Mouse (Mus musculus): ENCODE measurements around the gene Arvcf. TPM values are rescaled to one million over a fixed set of nuclear protein-coding genes. Genes with fewer than 3 reads are reported as not detected.

Arvcf gene
- polyA plus RNA-seq, 1 experiment from 2014 or later: 81.3 TPM

DNA sequence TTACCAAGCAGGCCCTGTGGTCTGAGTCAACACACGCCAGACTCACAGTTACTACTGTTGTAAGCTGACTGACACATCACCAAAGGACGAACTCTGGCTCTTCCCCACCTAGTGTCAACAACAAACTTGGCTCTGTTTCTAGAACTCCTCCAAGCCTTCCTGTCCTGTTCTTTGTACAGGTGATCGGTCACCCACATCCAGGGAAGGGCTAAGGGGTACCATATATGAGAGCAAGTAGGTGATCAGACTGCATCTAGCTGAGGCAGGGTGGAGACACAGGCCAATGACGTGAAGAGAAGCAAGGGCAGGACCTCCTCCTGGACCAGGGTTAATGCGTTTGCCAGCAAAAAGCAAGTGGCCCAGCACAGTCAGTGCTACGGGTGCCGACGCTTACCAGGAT, 6.4 kb upstream of the Arvcf start:
- no peak for ATAC-seq (ENCODE audit: low FRiP score, low read depth)
- Histone ChIP-seq H3K4me2 (no peak overlapping the region), H3K4me1 (replicated peaks) (peaks cover 30% of the 10 kb centered on the region), H3K9ac (no peak overlapping the region), H3K27ac (replicated peaks) (no peak overlapping the region), H3K36me3 (peaks cover 4% of the 10 kb centered on the region; the same call in 1 of the 2 replicates), H3K27me3 (no peaks in the 10 kb centered on the region), H3K9me3 (no peaks in the 10 kb centered on the region), H3K4me3 (no peak overlapping the region)
- WGBS: 91% methylated on average over 8 of the region's 8 CpGs

DNA sequence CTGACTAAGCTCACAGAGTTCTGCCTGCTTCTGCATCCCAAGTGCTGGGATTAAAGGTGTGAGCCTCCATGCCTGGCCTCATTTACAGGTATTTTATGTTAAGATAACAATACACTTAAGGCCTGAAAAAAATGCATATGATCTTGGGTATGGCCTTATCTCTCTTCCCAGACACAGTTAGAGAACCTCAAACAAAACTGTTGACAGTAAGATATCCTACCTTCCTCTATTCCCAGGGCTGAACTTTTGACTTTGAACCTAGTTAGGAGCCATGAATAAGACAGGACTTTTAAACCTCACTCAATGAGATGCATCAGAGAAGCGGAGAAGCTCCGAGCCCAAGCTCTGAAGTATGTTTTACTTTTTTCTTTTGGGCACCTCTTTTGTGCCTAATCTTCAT, 5.9 kb upstream of the Arvcf start:
- Histone ChIP-seq H3K27ac (replicated peaks) (no peak overlapping the region), H3K4me2 (peak overlapping the region; percentile 67; the same call in 1 of the 2 replicates), H3K36me3 (peaks cover 4% of the 10 kb centered on the region; the same call in 1 of the 2 replicates), H3K27me3 (no peaks in the 10 kb centered on the region), H3K9me3 (no peaks in the 10 kb centered on the region), H3K9ac (0 out of 2 replicates have a peak overlapping the region, but pooled peaks have one; percentile 44), H3K4me3 (no peak overlapping the region), H3K4me1 (replicated peaks) (peaks cover 33% of the 10 kb centered on the region)
- 97% methylated on average over 2 of the region's 2 CpGs for WGBS
- no peak for ATAC-seq (ENCODE audit: low FRiP score, low read depth)

DNA sequence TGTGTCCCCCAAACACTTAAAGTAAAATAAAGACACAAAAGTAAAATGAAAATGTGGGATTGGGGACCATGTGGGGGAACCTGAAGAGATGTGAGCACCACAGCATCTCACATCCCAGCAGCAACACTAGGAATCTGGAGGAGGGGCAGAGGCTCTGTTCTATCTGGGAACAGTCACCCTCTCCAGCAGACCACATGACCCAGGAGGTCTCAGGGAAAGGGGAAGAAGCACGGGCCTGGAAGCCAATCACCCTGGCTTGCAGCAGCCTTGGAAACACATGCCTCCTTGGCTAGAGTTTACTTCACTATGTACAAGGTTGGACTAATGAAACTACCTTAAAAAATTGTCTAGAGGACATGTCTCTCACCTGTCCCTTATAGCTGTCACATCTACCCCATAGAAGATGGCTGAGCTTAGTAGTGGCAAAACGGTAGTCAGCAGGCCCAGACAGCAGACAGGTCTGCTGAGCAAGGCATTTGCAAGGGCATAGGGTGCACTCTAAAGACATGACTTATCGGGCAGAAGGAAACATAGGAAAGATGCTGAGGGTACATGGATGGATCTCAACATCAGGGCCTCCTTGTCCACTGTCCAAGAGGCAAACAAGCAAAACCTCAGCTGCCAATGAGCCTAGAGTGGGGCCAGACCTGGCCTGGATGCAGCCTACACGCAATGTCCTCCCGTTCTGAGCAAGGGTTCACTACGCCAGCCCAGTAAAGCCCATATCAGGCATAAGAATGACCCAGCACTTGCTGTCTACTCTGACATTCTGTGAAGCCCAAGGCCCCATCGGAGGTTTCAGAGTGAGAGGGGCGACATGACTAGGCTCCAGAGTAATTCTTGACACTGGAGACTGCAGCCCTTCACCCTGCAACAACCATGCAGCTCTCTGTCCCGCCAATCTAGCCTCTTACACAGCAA, 5.1 kb upstream of the Arvcf start:
- H3K27ac ChIP-seq (replicated peaks): peak overlapping the region; percentile 40
- ATAC-seq (ENCODE audit: low FRiP score, low read depth): no peak
- H3K27me3 ChIP-seq: no peaks in the 10 kb centered on the region
- H3K4me2 ChIP-seq: peak overlapping the region; percentile 67
- H3K36me3 ChIP-seq: peaks cover 4% of the 10 kb centered on the region; the same call in 1 of the 2 replicates
- peak overlapping the region; percentile 44 for H3K9ac ChIP-seq
- no peaks in the 10 kb centered on the region for H3K9me3 ChIP-seq
- whole genome bisulfite sequencing: 40% methylated on average over 9 of the region's 9 CpGs
- peaks cover 41% of the 10 kb centered on the region for H3K4me1 ChIP-seq (replicated peaks)
- H3K4me3 ChIP-seq: peak overlapping the region; percentile 50

DNA sequence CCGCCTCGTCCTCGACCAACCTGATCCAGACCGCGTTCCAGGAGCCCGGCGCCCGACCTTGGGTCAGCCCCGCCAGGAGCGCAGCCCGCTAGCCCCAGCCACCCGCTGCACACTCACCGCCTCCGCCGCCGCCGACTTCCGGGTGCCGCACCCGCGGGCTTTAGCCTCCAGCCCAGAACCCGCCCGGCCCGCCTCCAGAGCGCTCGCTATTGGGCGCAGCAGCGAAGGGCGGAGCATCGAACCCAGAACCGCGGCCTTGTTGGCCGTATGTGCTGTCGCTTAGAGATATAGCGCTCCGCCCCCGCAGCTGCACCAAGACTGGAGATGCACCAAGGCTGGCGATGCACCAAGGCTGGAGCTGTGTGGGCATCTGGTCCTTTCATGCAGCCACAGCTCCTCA, 4.2 kb upstream of the Arvcf start:
- Histone ChIP-seq H3K4me3 (peak overlapping the region; percentile 50), H3K36me3 (no peaks in the 10 kb centered on the region), H3K27ac (replicated peaks) (peak overlapping the region; percentile 68), H3K4me2 (peak overlapping the region; percentile 67), H3K4me1 (replicated peaks) (peaks cover 41% of the 10 kb centered on the region), H3K27me3 (no peaks in the 10 kb centered on the region), H3K9ac (peak overlapping the region; percentile 44), H3K9me3 (no peaks in the 10 kb centered on the region)
- 0% methylated on average over 37 of the region's 38 CpGs for WGBS
- ATAC-seq (ENCODE audit: low FRiP score, low read depth): peak; percentile 93

DNA sequence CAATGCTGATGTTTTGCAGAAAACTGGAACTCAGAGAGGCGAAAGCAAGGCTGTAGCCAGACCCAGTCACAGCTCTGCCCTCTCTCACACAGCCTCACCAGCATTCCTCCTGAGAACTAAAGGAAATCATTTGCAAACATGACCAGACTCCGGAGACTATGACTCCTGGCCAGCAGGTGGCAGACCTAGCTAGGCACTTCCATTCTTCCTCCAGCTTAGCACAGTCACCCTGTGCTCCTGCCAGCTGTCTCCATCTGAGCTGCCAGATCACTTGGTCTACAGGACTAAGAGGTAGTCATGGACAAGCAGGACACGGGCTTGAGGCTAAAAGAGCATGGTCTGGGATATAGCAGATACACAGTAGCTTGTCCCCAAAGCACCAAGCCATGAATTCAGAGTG, 2.7 kb upstream of the Arvcf start:
- no peak overlapping the region for H3K4me3 ChIP-seq
- 0 out of 2 replicates have a peak overlapping the region, but pooled peaks have one; percentile 32 for H3K27ac ChIP-seq (replicated peaks)
- H3K36me3 ChIP-seq: no peaks in the 10 kb centered on the region
- WGBS: 4% methylated on average over 3 of the region's 3 CpGs
- no peaks in the 10 kb centered on the region for H3K27me3 ChIP-seq
- no peak overlapping the region for H3K4me2 ChIP-seq
- H3K9me3 ChIP-seq: no peaks in the 10 kb centered on the region
- H3K9ac ChIP-seq: no peak overlapping the region
- peaks cover 53% of the 10 kb centered on the region for H3K4me1 ChIP-seq (replicated peaks)
- no peak; the same call in 1 of the 2 replicates for ATAC-seq (ENCODE audit: low FRiP score, low read depth)

DNA sequence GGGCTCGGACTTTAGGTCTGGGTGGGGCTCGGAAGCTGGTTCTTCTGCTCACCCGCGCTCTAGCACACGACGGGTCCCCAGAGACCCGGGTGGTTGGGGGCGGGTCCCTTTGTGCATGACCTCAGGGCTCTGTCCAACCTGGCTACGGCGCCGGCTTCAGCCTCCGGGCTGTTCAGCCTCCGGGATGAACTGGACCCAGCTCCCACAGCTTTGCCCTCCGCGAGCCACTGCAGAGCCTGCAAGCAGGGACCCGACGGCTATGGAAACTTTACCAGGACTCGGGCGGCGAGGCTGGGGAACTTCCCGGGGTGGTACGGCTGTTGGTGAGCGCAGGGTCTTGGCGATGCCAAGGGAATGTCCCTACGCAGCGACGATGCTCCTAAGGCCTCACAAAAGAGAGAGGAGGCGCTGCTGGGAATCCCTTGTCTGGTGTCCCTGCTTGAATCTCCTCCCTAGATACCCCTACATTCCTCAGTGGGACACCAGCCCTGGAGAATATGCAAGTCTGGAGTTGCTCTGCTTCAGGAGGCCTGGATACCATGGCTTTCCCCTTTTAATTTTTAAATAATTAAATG, 706 bp downstream of the Arvcf start:
- under 1% methylated on average over 28 of the region's 28 CpGs for WGBS
- peak overlapping the region; percentile 77 for H3K4me2 ChIP-seq
- peak overlapping the region; percentile 66 for H3K27ac ChIP-seq (replicated peaks)
- H3K9ac ChIP-seq: peak overlapping the region; percentile 84
- no peaks in the 10 kb centered on the region for H3K27me3 ChIP-seq
- H3K4me1 ChIP-seq (replicated peaks): peaks cover 47% of the 10 kb centered on the region
- no peaks in the 10 kb centered on the region for H3K36me3 ChIP-seq
- ATAC-seq (ENCODE audit: low FRiP score, low read depth): peak; percentile 1
- no peaks in the 10 kb centered on the region for H3K9me3 ChIP-seq
- peak overlapping the region; percentile 85 for H3K4me3 ChIP-seq

DNA sequence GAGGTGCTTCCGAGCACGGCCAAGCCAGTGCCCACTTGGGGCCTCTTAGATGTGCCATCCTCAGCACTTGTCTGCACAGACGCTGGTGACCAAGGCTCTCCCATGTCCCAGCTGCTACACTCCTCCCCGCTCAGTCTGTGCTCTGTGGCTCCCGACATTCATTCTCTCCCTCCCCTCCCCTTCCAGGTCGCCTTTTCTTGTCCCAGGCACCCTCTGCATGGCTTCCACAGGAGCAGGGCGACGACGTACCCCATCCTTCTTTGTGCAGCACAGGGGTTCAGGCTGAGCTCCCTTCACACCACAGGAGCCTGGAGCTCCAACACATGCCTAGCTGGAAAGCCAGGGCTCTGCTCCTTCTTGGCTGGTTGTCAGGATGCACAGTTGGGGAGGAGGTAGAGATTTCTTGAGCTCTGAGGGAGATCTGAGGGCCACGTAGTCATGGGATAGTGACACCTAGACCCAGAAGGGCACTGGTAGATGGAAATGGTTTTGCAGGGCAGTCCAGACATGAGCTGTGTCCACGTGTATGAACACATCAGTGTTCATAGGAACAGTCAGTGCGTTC, 1.9 kb downstream of the Arvcf start:
- WGBS: 63% methylated on average over 12 of the region's 12 CpGs
- Histone ChIP-seq H3K27ac (replicated peaks) (no peak overlapping the region), H3K27me3 (no peaks in the 10 kb centered on the region), H3K36me3 (no peaks in the 10 kb centered on the region), H3K4me2 (peak overlapping the region; percentile 77), H3K4me1 (replicated peaks) (peaks cover 39% of the 10 kb centered on the region), H3K9me3 (no peaks in the 10 kb centered on the region), H3K4me3 (peak overlapping the region; percentile 85), H3K9ac (no peak overlapping the region)
- no peak for ATAC-seq (ENCODE audit: low FRiP score, low read depth)

DNA sequence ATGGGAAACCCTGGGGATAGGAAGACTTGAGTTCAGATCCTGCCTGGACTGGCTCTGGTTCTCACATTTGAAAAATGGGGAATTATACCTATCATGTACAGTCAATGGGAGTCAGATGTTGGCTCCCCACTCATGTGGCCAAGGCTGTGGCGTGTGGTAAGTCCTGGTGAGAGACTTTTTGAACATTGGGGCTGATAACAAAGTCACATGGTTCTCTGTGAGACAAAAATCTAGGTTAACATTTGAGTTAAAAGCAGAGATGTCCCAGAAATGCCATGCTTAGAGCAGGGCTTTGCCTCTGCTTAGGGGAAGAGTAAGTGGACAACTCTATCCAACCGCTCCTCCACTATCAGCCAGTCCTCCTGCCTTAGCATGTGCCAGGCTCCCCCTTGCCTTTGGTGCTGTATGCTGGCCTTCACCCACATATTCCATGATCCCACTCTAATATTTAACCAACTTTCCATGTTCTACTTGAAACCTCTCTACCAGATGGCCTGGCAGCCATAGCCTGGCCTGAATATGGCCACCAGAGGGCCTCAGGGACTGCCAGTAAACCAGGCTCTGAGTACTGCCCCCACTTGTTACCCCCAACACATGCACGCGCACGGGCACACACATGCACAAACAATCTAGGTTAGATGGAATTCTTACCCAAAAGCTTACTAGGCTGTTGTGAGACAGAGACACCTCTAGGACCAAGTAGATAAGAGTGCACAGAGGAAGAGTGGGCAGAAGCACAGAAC, 3.5 kb downstream of the Arvcf start:
- Histone ChIP-seq H3K4me3 (no peak overlapping the region), H3K27ac (replicated peaks) (no peak overlapping the region), H3K4me1 (replicated peaks) (peaks cover 35% of the 10 kb centered on the region), H3K9ac (no peak overlapping the region), H3K36me3 (no peaks in the 10 kb centered on the region), H3K9me3 (no peaks in the 10 kb centered on the region), H3K27me3 (no peaks in the 10 kb centered on the region), H3K4me2 (no peak overlapping the region)
- WGBS: 52% methylated on average over 5 of the region's 5 CpGs
- ATAC-seq (ENCODE audit: low FRiP score, low read depth): no peak

DNA sequence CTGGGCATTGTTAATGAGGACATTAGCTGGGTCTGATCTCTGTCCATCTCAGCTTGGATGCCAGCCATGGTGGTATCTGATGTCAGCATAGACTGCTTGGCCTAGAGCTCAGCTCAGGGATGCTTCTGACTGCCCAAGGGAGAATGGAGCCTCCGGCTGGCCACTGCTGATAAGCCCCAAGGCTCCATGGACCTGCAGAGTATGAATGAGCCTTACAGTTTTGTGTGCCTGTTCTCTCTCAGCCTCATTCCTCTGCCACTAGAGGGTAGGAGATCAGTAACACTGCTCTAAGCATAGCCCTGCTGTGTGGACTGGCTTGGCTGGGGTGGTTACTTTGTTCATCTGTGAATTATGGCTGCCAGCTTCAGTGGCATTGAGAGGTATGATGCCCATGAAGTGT, 5.1 kb downstream of the Arvcf start:
- Histone ChIP-seq H3K36me3 (no peaks in the 10 kb centered on the region), H3K9ac (no peak overlapping the region), H3K4me2 (no peak overlapping the region), H3K27me3 (no peaks in the 10 kb centered on the region), H3K4me1 (replicated peaks) (peaks cover 24% of the 10 kb centered on the region), H3K27ac (replicated peaks) (no peak overlapping the region), H3K4me3 (no peak overlapping the region), H3K9me3 (no peaks in the 10 kb centered on the region)
- 79% methylated on average over 1 of the region's 1 CpGs for WGBS
- ATAC-seq (ENCODE audit: low FRiP score, low read depth): no peak

DNA sequence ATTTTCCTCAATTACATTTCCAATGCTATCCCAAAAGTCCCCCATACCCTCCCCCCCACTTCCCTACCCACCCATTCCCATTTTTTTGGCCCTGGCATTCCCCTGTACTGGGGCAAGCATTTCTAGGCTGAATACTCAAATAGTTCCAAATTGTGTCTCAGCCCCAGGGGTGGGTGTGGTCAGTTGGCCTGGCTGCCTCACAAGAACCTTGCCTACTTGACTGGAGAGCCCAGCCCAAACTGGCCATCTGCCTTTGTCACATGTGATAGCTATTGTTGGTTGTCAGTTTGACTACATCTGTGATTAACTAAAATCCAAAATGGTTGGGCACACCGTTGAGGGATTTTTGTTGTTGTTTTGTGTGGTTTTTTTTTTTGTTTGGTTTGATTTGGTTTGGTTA, 9.0 kb downstream of the Arvcf start:
- Histone ChIP-seq H3K4me3 (no peak overlapping the region), H3K9me3 (no peaks in the 10 kb centered on the region), H3K4me2 (no peak overlapping the region), H3K9ac (no peak overlapping the region), H3K4me1 (replicated peaks) (no peaks in the 10 kb centered on the region; the same call in 1 of the 2 replicates), H3K27me3 (no peaks in the 10 kb centered on the region), H3K27ac (replicated peaks) (no peak overlapping the region), H3K36me3 (no peaks in the 10 kb centered on the region)
- 84% methylated on average over 1 of the region's 1 CpGs for WGBS
- ATAC-seq (ENCODE audit: low FRiP score, low read depth): no peak

DNA sequence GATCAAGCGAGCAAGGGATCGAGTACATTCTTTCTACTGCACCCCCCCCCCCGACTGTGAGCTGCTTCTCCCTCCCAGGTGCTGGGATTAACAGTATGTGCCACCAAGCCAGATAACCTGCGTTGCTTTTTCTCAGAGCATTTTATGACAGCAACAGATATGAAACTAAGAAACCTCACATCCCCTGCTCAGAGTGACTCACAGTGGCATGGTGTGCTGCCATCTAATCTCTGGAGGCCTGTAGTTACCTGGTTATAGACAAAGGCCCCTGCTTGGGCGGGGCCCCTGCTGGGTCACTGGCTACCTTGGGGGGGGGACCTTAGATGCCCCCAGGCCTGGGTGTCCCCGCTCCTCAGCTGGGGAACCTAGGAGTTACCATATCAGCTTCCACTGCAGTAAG, 10.0 kb downstream of the Arvcf start:
- Histone ChIP-seq H3K27ac (replicated peaks) (no peak overlapping the region), H3K4me3 (no peak overlapping the region), H3K4me1 (replicated peaks) (no peaks in the 10 kb centered on the region; the same call in 1 of the 2 replicates), H3K4me2 (no peak overlapping the region), H3K9ac (no peak overlapping the region), H3K27me3 (no peaks in the 10 kb centered on the region), H3K36me3 (no peaks in the 10 kb centered on the region), H3K9me3 (no peaks in the 10 kb centered on the region)
- ATAC-seq (ENCODE audit: low FRiP score, low read depth): no peak
- 88% methylated on average over 6 of the region's 6 CpGs for WGBS
